Mouse (Mus musculus) liver, embryonic 14.5 days (tissue): ENCODE measurements at regions not wholly inside any gene's neighbourhood (a gene's known extent, or its start where the extent isn't known, plus 50 kb on each side); places are given as distances from the start of the nearest gene placed in this dataset.

Source experiments
- CTCF ChIP-seq: IDR thresholded peaks from 2 replicates; pipeline ENCODE4 v1.5.1; 2016; ENCODE audit warnings: antibody characterized with exemption, low read depth, control low read depth
- EP300 ChIP-seq: IDR thresholded peaks from 2 replicates; pipeline ENCODE4 v1.6.1; 2016; ENCODE audit warnings: antibody characterized with exemption, low read depth

- TF ChIP-seq CTCF (no peak), EP300 (no peak)
Measured at GRCm38 (mm10) chr12:106458215-106458614, 448.2 kb downstream of the Vrk1 start.
